Mouse (Mus musculus) liver, embryonic 14.5 days (tissue): ENCODE data around the gene Gsn. TPM values are rescaled to one million over a fixed set of nuclear protein-coding genes. Genes with fewer than 3 reads are reported as not detected.

ENCODE experiments used
- ATAC-seq: fragments of 200-750 bp; cut with Nextera tagmentation; 2 replicates; pipeline ENCODE4 v1.8.0; 2017; ENCODE audit warnings: moderate number of reproducible peaks, mild to moderate bottlenecking, moderate library complexity; ENCODE audit not compliant: insufficient read depth
- DNase-seq, 3 experiments: peaks; one replicate each; pipeline ENCODE4 v3.0.0-alpha.2; 2012 to 2013; ENCODE audit warnings: low read depth in 3 of 3, low spot score in 3 of 3
- H3K27ac ChIP-seq: fragments of 300-500 bp; sonication (generic); 2 replicates; pipeline ENCODE4 v1.5.1; 2014; ENCODE audit warnings: moderate library complexity, mild to moderate bottlenecking, control low read depth, inconsistent platforms
- H3K27me3 ChIP-seq: fragments of 300-500 bp; sonication (generic); 2 replicates; pipeline ENCODE4 v1.6.1; 2014; ENCODE audit warnings: mild to moderate bottlenecking, low read length, moderate library complexity; ENCODE audit not compliant: control insufficient read depth, insufficient read depth
- H3K36me3 ChIP-seq: fragments of 300-500 bp; sonication (generic); replicated peaks from 2 replicates; pipeline ENCODE4 v1.6.1; 2014; ENCODE audit warnings: low read depth; ENCODE audit not compliant: control insufficient read depth, insufficient read depth
- H3K4me1 ChIP-seq, 2 experiments: fragments of 200-500 bp in 1 of 2; fragments of 300-500 bp in 1 of 2; sonication (generic) in 1 of 2; replicated peaks; 2 replicates each; pipeline ENCODE4 v1.6.1; 2012 to 2014; ENCODE audit warnings: antibody characterized with exemption in 1 of 2, inconsistent platforms in 1 of 2, low read length in 1 of 2; ENCODE audit not compliant: control insufficient read depth in 2 of 2, insufficient read depth in 2 of 2
- H3K4me2 ChIP-seq: fragments of 300-500 bp; sonication (generic); 2 replicates; pipeline ENCODE4 v1.6.1; 2014; ENCODE audit warnings: low read depth, mild to moderate bottlenecking, control low read depth, moderate library complexity
- H3K4me3 ChIP-seq, 2 experiments: fragments of 200-500 bp in 1 of 2; fragments of 300-500 bp in 1 of 2; sonication (generic) in 1 of 2; 2 replicates each; pipeline ENCODE4 v1.5.1; 2012 to 2014; ENCODE audit warnings: low read depth in 2 of 2, low read length in 2 of 2, mild to moderate bottlenecking in 2 of 2, control low read depth in 1 of 2, inconsistent platforms in 1 of 2, moderate library complexity in 1 of 2; ENCODE audit not compliant: insufficient read depth in 1 of 2
- H3K9ac ChIP-seq: fragments of 300-500 bp; sonication (generic); replicated peaks from 2 replicates; pipeline ENCODE4 v1.6.1; 2014; ENCODE audit warnings: mild to moderate bottlenecking, control low read depth, moderate library complexity
- H3K9me3 ChIP-seq: fragments of 300-500 bp; sonication (generic); 2 replicates; pipeline ENCODE4 v1.6.1; 2016; ENCODE audit warnings: low read length, mixed read lengths; ENCODE audit not compliant: control insufficient read depth
- CTCF ChIP-seq: IDR thresholded peaks from 2 replicates; pipeline ENCODE4 v1.5.1; 2016; ENCODE audit warnings: antibody characterized with exemption, low read depth, control low read depth
- EP300 ChIP-seq: IDR thresholded peaks from 2 replicates; pipeline ENCODE4 v1.6.1; 2016; ENCODE audit warnings: antibody characterized with exemption, low read depth
- WGBS: fragments of 180-500 bp; shearing (Covaris S2); extraction: QIAGEN DNeasy Blood & Tissue Kit; methylation state at CpG from one replicate; pipeline ENCODE4 v1.1.7; 2014; ENCODE audit not compliant: insufficient replicate concordance; 5-methylcytosine and 5-hydroxymethylcytosine counted together
- polyA plus RNA-seq, 2 experiments: library from polyadenylated mRNA; depleted of rRNA in 1 of 2; stranded (reverse) in 1 of 2; unstranded in 1 of 2; fragments of >200 nt; fragmentation: Nextera tagmentation in 1 of 2; extraction: Ambion mirVana in 1 of 2; gene quantifications; 2 replicates each; pipeline versions ENCODE4 v1.2.1 to v1.2.3; 2012 to 2014

The Gsn gene
- polyA plus RNA-seq, 2 experiments, result 81.0 to 83.0 TPM

- H3K9me3 ChIP-seq, result no peaks in the 10 kb centered on the region
- peaks cover 100% of the 10 kb centered on the region for H3K36me3 ChIP-seq
- H3K9ac ChIP-seq, result peak overlapping the region; percentile 58
- peak; percentile 59 for ATAC-seq
- peak overlapping the region in 1 of 2 experiments; percentile 0; a peak in 1 of 4 replicates for H3K4me3 ChIP-seq
- TF ChIP-seq CTCF (no peak), EP300 (peak; percentile 66)
- H3K27ac ChIP-seq, result peak overlapping the region; percentile 86
- no peaks in the 10 kb centered on the region for H3K27me3 ChIP-seq
- peak in 2 of 3 experiments; percentile 55 to 59 for DNase-seq
- peak overlapping the region; percentile 42 for H3K4me2 ChIP-seq
- 24% methylated on average over 12 of the region's 12 CpGs for WGBS
- H3K4me1 ChIP-seq, result peaks cover 41 to 48% of the 10 kb centered on the region in 2 experiments
These were observed 62.2 kb downstream of the Gsn start for GRCm38 (mm10) chr2:35318405-35318804.

GRCm38 (mm10) chr2:35320399-35320798 lies 64.2 kb downstream of the Gsn start:
- Histone ChIP-seq H3K4me1 (peaks cover 58 to 68% of the 10 kb centered on the region in 2 experiments), H3K9ac (no peak overlapping the region), H3K27me3 (no peaks in the 10 kb centered on the region), H3K4me2 (no peak overlapping the region), H3K36me3 (peaks cover 100% of the 10 kb centered on the region), H3K4me3 (no peak overlapping the region), H3K9me3 (no peaks in the 10 kb centered on the region), H3K27ac (no peak overlapping the region)
- TF ChIP-seq CTCF, result no peak
- no peak for TF ChIP-seq EP300
- DNase-seq (no peak), ATAC-seq (no peak)
- WGBS, result 94% methylated on average over 15 of the region's 15 CpGs

- WGBS, result 63% methylated on average over 10 of the region's 10 CpGs
- peaks cover 93% of the 10 kb centered on the region for H3K36me3 ChIP-seq
- peak overlapping the region; percentile 59 for H3K4me2 ChIP-seq
- no peaks in the 10 kb centered on the region for H3K9me3 ChIP-seq
- no peaks in the 10 kb centered on the region for H3K27me3 ChIP-seq
- TF ChIP-seq CTCF, result no peak
- no peak for TF ChIP-seq EP300
- ATAC-seq (peak; percentile 55), DNase-seq (peak in 1 of 3 experiments; percentile 44)
- H3K4me3 ChIP-seq, result peak overlapping the region in 1 of 2 experiments; percentile 6; a peak in 1 of 4 replicates
- H3K4me1 ChIP-seq, result peaks cover 73 to 81% of the 10 kb centered on the region in 2 experiments
- H3K27ac ChIP-seq, result peak overlapping the region; percentile 78
- H3K9ac ChIP-seq, result peak overlapping the region; percentile 38; the same call in 1 of the 2 replicates
These were observed 66.4 kb downstream of the Gsn start for GRCm38 (mm10) chr2:35322404-35323164.

GRCm38 (mm10) chr2:35325930-35326329 lies 69.8 kb downstream of the Gsn start:
- Histone ChIP-seq H3K4me3 (peak overlapping the region in 1 of 2 experiments; percentile 35; a peak in 2 of 4 replicates), H3K27ac (peak overlapping the region; percentile 79), H3K4me2 (peak overlapping the region; percentile 80), H3K9me3 (no peaks in the 10 kb centered on the region), H3K4me1 (peaks cover 85 to 86% of the 10 kb centered on the region in 2 experiments), H3K27me3 (no peaks in the 10 kb centered on the region), H3K36me3 (peaks cover 76% of the 10 kb centered on the region), H3K9ac (peak overlapping the region; percentile 33)
- DNase-seq, result no peak
- TF ChIP-seq CTCF, result no peak
- no peak for TF ChIP-seq EP300
- WGBS, result 36% methylated on average over 10 of the region's 10 CpGs
- ATAC-seq, result peak; percentile 67

GRCm38 (mm10) chr2:35326931-35327330 lies 70.8 kb downstream of the Gsn start:
- H3K9me3 ChIP-seq, result no peaks in the 10 kb centered on the region
- no peak for ATAC-seq
- 69% methylated on average over 1 of the region's 1 CpGs for WGBS
- peak overlapping the region; percentile 79 for H3K27ac ChIP-seq
- H3K9ac ChIP-seq, result peak overlapping the region; percentile 15
- no peak for DNase-seq
- peak overlapping the region; percentile 80 for H3K4me2 ChIP-seq
- H3K27me3 ChIP-seq, result no peaks in the 10 kb centered on the region
- peaks cover 68% of the 10 kb centered on the region for H3K36me3 ChIP-seq
- H3K4me1 ChIP-seq, result peaks cover 89 to 94% of the 10 kb centered on the region in 2 experiments
- TF ChIP-seq EP300 (no peak), CTCF (no peak)
- peak overlapping the region in 1 of 2 experiments; percentile 35; a peak in 3 of 4 replicates for H3K4me3 ChIP-seq
